Comparison of ENCODE assay signal across 8 mouse cellular contexts in the genomic region with DNA sequence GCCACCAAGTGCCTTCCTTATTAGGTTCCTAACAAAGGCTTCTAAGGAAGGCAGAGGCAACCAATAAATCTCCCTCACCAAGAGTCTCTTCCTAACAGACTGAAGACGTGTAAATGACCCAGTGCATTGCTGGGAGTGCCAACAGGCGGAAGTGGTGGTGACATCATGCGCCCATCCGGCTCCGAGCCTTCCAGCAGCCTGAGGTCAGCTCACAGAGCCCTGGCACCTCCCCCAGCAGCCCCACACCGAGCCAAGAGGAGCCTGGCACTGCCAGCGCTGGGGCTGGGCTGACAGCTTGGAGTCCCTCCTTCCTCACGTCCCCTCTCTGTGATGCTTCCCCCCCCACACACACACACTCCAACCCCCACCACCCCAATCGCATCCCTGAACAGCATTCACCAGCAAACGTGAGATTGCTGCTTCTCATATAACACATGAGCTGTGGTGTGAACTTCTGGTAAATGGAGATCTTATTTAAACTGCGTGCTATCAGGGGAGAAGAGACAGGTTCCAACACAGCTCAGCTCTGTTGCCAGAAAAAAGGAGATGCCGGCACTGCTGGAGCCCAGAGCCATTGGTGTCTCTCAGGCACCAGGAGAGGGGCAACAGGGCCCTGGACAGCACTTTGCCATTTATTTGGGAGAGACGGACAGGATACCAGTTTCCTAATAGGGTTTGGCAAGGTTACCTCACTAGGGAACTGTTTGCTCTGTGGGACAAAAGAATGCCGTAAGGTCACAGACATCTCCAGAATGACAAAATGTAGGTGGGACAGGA. TPM values are rescaled to one million over a fixed set of nuclear protein-coding genes. Genes with fewer than 3 reads are reported as not detected.
DNase-seq lines count a peak whose midpoint lies in the region; ATAC-seq and TF ChIP-seq lines count a peak whose summit lies in the region.

No protein-coding gene starts in this region.

- TF ChIP-seq CTCF in hindbrain, postnatal 0 days (IDR thresholded peaks at IDR 0.05; ENCODE audit: low read depth): no peak

- H3K27ac ChIP-seq in hindbrain, postnatal 0 days: peak overlapping the region; percentile 46; the same call in 1 of the 2 replicates

- peaks cover 8% of the 10 kb centered on the region; the same call in 1 of the 2 replicates for H3K27me3 ChIP-seq in hindbrain, postnatal 0 days (ENCODE audit: insufficient read depth, low read length)

- no peak overlapping the region for H3K9ac ChIP-seq in hindbrain, postnatal 0 days (replicated peaks; ENCODE audit: low read length)

- no peak overlapping the region for H3K4me3 ChIP-seq in hindbrain, postnatal 0 days (ENCODE audit: low read length)

- peak; percentile 64 for ATAC-seq in cerebellum, adult (ENCODE audit: insufficient number of reproducible peaks, low FRiP score, low TSS enrichment)
- peak; percentile 77 for ATAC-seq in hindbrain, postnatal 0 days

- H3K4me1 ChIP-seq in hindbrain, postnatal 0 days (ENCODE audit: insufficient read depth, low read length): peaks cover 42% of the 10 kb centered on the region

- no peaks in the 10 kb centered on the region for H3K36me3 ChIP-seq in hindbrain, postnatal 0 days (ENCODE audit: insufficient read depth, low read length)

- WGBS in hindbrain, postnatal 0 days: 31% methylated on average over 14 of the region's 14 CpGs

- no peaks in the 10 kb centered on the region for H3K9me3 ChIP-seq in hindbrain, postnatal 0 days (ENCODE audit: low read length)

- no peak overlapping the region for H3K4me2 ChIP-seq in hindbrain, postnatal 0 days (ENCODE audit: low read depth, low read length)

- peak; percentile 34 for DNase-seq in gastrocnemius, adult 18-20 months (ENCODE audit: low spot score)
- no peak for DNase-seq in gastrocnemius, postnatal 25 days
- DNase-seq in frontal cortex, adult 2 months (ENCODE audit: extremely low spot score in 1 of 2, low spot score in 1 of 2): peak; percentile 44 to 74
- DNase-seq in hindbrain, postnatal 0 days (ENCODE audit: low spot score): peak; percentile 81
- peak; percentile 66 to 78 for DNase-seq in layer of hippocampus, postnatal 36 days
- peak; percentile 76 for DNase-seq in lung, postnatal 25 days (ENCODE audit: low spot score)
- peak; percentile 67 for DNase-seq in right cerebral cortex, postnatal 4 days

RNA-seq across cellular contexts. Expression of gene Unc5b, which starts 14.3 kb away (rescaled TPM):
- 1 to 10 TPM; 1.3 to 3.3 TPM for total RNA-seq in gastrocnemius, adult 18-20 months (2021)
- total RNA-seq in gastrocnemius, postnatal 25 days (2021): 1 to 10 TPM; 2.0 to 3.5 TPM
- 7.2 and 7.4 TPM in 2 replicates for polyA plus RNA-seq in frontal cortex, adult 2 months (2012; rRNA removed)
- 25.7 and 27.3 TPM in 2 replicates for total RNA-seq in hindbrain, postnatal 0 days (2014; rRNA removed)
- polyA plus RNA-seq in hindbrain, postnatal 0 days (2015; fragmentation: Nextera tagmentation; extraction: Ambion mirVana): 1.8 TPM in 2 replicates
- 10 to 100 TPM; 14.0 to 14.1 TPM for total RNA-seq in layer of hippocampus, postnatal 36 days (2021)
